Mouse (Mus musculus): ENCODE data around the gene Hcfc2. TPM values are rescaled to one million over a fixed set of nuclear protein-coding genes. Genes with fewer than 3 reads are reported as not detected.

Gene Hcfc2
- total RNA-seq, 2 experiments from 2014 or later, result 46.7 to 51.5 TPM

GRCm38 (mm10) chr10:82782472-82782871, 86.5 kb downstream of the Hcfc2 start:
- no peak for TF ChIP-seq CTCF (conservative IDR thresholded peaks at IDR 0.05)
- Histone ChIP-seq H3K27ac (no peak overlapping the region), H3K4me3 (no peak overlapping the region)
- no peak for DNase-seq (ENCODE audit: low spot score in 2 of 2)

DNA sequence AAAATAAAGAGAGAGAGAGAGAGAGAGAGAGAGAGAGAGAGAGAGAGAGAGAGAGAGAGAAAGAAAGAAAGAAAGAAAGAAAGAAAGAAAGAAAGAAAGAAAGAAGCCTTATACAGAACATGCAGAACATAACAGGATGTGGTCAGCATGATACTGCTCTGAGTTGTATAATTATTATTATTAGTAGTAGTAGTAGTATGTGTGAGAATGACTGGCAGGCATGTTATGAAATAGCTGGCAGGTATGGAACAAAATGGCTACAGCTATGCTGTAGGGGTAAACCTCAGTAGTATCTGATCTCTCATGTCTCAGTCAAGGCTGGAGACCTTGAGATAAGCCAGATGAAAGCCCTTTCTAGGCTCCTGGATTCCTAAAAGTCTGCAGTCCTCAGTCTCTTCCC, 93.2 kb downstream of the Hcfc2 start:
- Histone ChIP-seq H3K27ac (no peak overlapping the region), H3K4me3 (no peak overlapping the region)
- TF ChIP-seq CTCF (conservative IDR thresholded peaks at IDR 0.05), result no peak
- no peak for DNase-seq (ENCODE audit: low spot score in 2 of 2)

DNA sequence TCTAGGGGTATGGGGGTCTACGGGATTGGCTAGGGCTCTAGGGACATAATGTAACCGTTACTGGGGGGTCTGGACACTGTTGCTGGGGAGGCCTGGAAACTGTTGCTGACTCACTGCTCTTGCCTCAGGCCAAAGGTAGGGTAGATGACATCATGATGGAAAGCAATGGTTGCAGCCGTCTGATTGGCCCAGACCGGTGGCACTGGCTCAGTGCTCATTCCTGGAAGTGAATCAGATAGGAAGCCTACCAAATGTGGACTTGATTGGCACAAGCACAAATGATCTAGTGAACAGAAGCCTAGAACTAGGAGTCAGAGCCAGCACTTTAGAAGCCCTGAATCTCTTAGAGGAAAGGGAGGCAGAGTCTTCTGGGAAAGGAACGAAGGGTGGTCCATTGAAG, 94.5 kb downstream of the Hcfc2 start:
- no peak for DNase-seq (ENCODE audit: low spot score in 2 of 2)
- H3K4me3 ChIP-seq, result no peak overlapping the region
- TF ChIP-seq CTCF (conservative IDR thresholded peaks at IDR 0.05), result no peak

DNA sequence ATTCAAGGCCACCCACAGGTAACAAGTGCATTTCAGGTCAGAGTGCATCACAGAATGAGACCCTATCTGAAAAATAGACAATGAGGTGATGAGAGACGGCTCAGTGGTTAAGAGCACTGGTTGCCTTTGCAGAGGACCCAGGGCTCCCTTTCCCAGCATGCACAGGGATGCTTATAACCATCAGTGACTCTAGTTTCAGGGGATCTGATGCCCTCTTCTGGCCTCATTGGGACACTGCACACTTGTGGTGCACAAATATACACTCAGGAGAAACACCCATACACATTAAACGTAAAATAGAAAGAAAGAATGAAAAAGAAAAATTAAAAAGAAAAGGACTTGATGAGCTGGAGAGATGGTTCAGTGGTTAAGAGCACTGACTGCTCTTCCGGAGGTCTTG, 95.8 kb downstream of the Hcfc2 start:
- peak; percentile 18; the same call in 1 of the 2 replicates for TF ChIP-seq CTCF (conservative IDR thresholded peaks at IDR 0.05)
- no peak for DNase-seq (ENCODE audit: low spot score in 2 of 2)
- Histone ChIP-seq H3K27ac (no peak overlapping the region), H3K4me3 (no peak overlapping the region)

More for the DNA sequence above, 94.5 kb downstream of the Hcfc2 start:
- H3K27ac ChIP-seq, result no peak overlapping the region

Other genes starting within 250 kb of the Hcfc2 start
- not detected for gene Gm1553, start 203.5 kb upstream of the Hcfc2 start, total RNA-seq (2021)
- gene 1190007I07Rik, start 72.9 kb upstream of the Hcfc2 start, total RNA-seq (2021), result 10 to 100 TPM; 21.7 to 23.1 TPM
- 10 to 100 TPM; 44.7 to 47.9 TPM for gene Tdg, start 66.3 kb upstream of the Hcfc2 start, total RNA-seq (2021)
- gene Glt8d2, start 5.5 kb upstream of the Hcfc2 start, total RNA-seq (2021), result 10 to 100 TPM; 17.9 to 18.6 TPM
- 10 to 100 TPM; 67.7 to 67.8 TPM for gene Nfyb, start 68.0 kb downstream of the Hcfc2 start, total RNA-seq (2021)
- 10 to 100 TPM; 53.1 to 54.0 TPM for gene Txnrd1, start 137.8 kb downstream of the Hcfc2 start, total RNA-seq (2021)
- 1 to 10 TPM; 2.7 TPM for gene Eid3, start 170.5 kb downstream of the Hcfc2 start, total RNA-seq (2021)